Mouse (Mus musculus) G1E-ER4 (cell line): ENCODE results near the gene Cdc14a. TPM values are rescaled to one million over a fixed set of nuclear protein-coding genes. Genes with fewer than 3 reads are reported as not detected.

ENCODE experiments used
- GATA1 ChIP-seq: IDR thresholded peaks from one replicate; pipeline ENCODE4 v1.8.0; 2012; ENCODE audit warnings: low read length, inconsistent platforms
- polyA plus RNA-seq: library from polyadenylated mRNA; stranded (reverse); fragments of >175 nt; gene quantifications from 2 replicates; pipeline ENCODE4 v1.2.3, GENCODE M21; 2012

The Cdc14a gene
- polyA plus RNA-seq, 1 experiment = 14.4 TPM

GRCm38 (mm10) chr3:116424160-116424972 lies 534 bp upstream of the Cdc14a start:
- peak; percentile 4 for TF ChIP-seq GATA1

- no peak for TF ChIP-seq GATA1
Measured at GRCm38 (mm10) chr3:116422795-116423352, 958 bp downstream of the Cdc14a start.

GRCm38 (mm10) chr3:116422074-116422473 lies 1.8 kb downstream of the Cdc14a start:
- no peak for TF ChIP-seq GATA1

GRCm38 (mm10) chr3:116421121-116421520 lies 2.7 kb downstream of the Cdc14a start:
- no peak for TF ChIP-seq GATA1

GRCm38 (mm10) chr3:116419791-116420190 lies 4.0 kb downstream of the Cdc14a start:
- TF ChIP-seq GATA1 = no peak

GRCm38 (mm10) chr3:116414451-116414860 lies 9.4 kb downstream of the Cdc14a start:
- TF ChIP-seq GATA1 = no peak

- no peak for TF ChIP-seq GATA1
Measured at GRCm38 (mm10) chr3:116412954-116413724, 10.7 kb downstream of the Cdc14a start.

GRCm38 (mm10) chr3:116410051-116410450 lies 13.8 kb downstream of the Cdc14a start:
- no peak for TF ChIP-seq GATA1

GRCm38 (mm10) chr3:116409486-116409885 lies 14.3 kb downstream of the Cdc14a start:
- TF ChIP-seq GATA1 = no peak

GRCm38 (mm10) chr3:116408856-116409255 lies 15.0 kb downstream of the Cdc14a start:
- no peak for TF ChIP-seq GATA1

GRCm38 (mm10) chr3:116405516-116405915 lies 18.3 kb downstream of the Cdc14a start:
- TF ChIP-seq GATA1 = no peak

- no peak for TF ChIP-seq GATA1
Measured at GRCm38 (mm10) chr3:116401436-116401835, 22.4 kb downstream of the Cdc14a start.

GRCm38 (mm10) chr3:116399349-116400090 lies 24.3 kb downstream of the Cdc14a start:
- no peak for TF ChIP-seq GATA1

- TF ChIP-seq GATA1 = no peak
Measured at GRCm38 (mm10) chr3:116398543-116398942, 25.3 kb downstream of the Cdc14a start.

- no peak for TF ChIP-seq GATA1
Measured at GRCm38 (mm10) chr3:116397976-116398375, 25.9 kb downstream of the Cdc14a start.

- no peak for TF ChIP-seq GATA1
Measured at GRCm38 (mm10) chr3:116397341-116397740, 26.5 kb downstream of the Cdc14a start.

- TF ChIP-seq GATA1 = no peak
Measured at GRCm38 (mm10) chr3:116396571-116396970, 27.3 kb downstream of the Cdc14a start.
